Mouse (Mus musculus) Patski (cell line): ENCODE measurements at regions not wholly inside any gene's neighbourhood (a gene's known extent, or its start where the extent isn't known, plus 50 kb on each side); places are given as distances from the start of the nearest gene placed in this dataset.

Experiments
- ATAC-seq: fragments of 100-300 bp; one replicate; pipeline ENCODE4 v1.8.0; 2021
- CTCF ChIA-PET: fragments of 350-600 bp; sonication (Branson Sonifier 250); formaldehyde crosslinking; loops from one replicate; lab custom pipeline; 2022; ENCODE audit warnings: inconsistent platforms; lab: Charles Lee
- POLR2A ChIA-PET: fragments of 350-600 bp; sonication (Branson Sonifier 250); formaldehyde crosslinking; loops from one replicate; lab custom pipeline; 2022; ENCODE audit warnings: antibody characterized with exemption, inconsistent platforms; lab: Charles Lee
- DNase-seq: peaks from one replicate; pipeline ENCODE4 v3.0.0-alpha.2; 2011; ENCODE audit warnings: low read depth, low spot score
- H3K27me3 ChIP-seq: fragments of 371-371 bp; one replicate; pipeline ENCODE4 v1.5.1; 2021
- CTCF ChIP-seq: fragments of 100-300 bp; IDR thresholded peaks from one replicate; pipeline ENCODE4 v1.5.1; 2021
- in situ Hi-C: fragments of 300-500 bp; cut with MboI; formaldehyde crosslinking; loops from 3 replicates; pipeline ENCODE4 v1.11.1; 2018; ENCODE audit warnings: low pct_unique_long_range_greater_than_20kb, mixed read lengths

DNA sequence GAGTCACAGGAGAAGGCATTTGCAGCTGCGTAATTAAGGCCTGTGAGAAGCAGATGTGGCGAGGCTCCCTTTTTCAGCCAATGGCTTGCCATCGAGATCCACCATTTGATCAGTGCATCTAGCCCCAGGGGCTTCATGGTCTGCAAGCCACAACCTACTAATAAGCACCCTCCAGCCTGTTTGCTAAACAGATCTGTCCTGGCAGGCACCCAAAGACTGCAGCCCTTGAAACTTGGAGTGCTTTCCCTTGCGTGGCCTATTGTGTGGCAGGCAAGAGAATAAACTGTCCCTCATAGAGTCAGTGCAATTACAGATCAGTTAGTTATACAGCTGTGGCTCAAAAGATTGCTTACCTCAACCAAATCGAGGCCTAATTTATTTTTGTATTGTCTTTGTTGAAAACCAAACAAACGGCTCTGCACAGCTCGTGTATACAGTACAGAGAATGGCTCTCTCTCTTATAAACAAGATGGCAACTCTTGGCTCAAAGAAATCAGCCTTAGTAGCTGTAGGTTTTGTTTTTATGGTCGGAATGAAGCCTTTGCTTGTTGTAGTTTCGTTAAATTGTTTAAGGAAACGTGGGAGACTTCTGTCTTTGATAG is 195.9 kb upstream of the Satb2 start:
- in situ Hi-C loops, result no loop called here
- no peak for TF ChIP-seq CTCF
- ChIA-PET POLR2A (no interaction called here), CTCF (no interaction called here)
- DNase-seq (peak; percentile 43), ATAC-seq (peak; percentile 12)
- H3K27me3 ChIP-seq, result peaks cover 17% of the 10 kb centered on the region

DNA sequence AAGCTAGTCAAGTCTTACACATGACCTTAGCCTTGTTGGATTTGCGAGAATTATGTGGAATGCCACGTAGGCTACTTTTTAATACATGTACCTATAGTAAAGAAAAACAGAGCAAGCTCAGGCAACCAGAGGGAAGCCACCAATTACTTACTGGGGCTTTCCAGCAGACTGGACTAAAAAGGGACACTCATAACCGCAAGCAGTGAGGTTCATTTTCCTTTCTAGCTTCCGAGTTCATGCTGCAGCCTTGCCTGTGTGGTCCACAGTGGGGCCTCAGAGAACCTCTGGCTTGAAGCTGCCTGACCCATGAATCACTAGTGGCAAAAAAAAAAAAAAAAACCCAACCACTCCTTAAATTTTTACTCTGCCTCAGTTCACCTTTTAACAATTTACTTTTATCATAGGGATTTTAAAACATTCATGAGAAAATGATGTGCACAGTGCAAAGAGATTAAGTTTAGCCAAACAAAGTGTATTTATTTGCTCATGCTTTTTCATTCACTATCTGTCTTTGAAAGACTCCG is 188.6 kb upstream of the 1700066M21Rik start:
- in situ Hi-C loops, result no loop called here
- TF ChIP-seq CTCF, result no peak
- no peak for ATAC-seq
- CTCF ChIA-PET, result no interaction called here
- POLR2A ChIA-PET, result interaction anchor here (0.7 kb wide), 1 partner anchor 408 kb away, joined by 5 read pairs; no protein-coding TSS in a partner anchor
- H3K27me3 ChIP-seq, result peaks cover 27% of the 10 kb centered on the region
- DNase-seq, result no peak

DNA sequence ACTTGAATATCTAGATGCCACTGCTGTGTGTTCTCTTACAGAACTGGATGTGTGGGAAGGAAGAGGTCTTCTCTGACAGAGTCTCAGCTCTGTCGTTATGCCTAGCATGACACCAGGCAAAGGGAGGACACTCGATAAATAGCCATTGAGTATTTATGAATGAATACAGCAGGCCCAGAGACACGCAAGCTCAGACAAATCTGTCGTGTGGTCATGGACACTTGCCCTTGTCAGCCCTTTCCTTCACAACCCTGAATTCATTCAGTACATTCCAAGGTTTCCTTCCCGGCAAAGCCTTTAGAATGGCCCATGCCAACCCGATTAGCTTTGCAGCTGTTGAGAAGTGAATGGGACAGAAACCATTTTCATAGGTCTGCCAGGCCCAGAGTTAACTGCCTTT is 176.1 kb upstream of the 1700066M21Rik start:
- DNase-seq, result no peak
- peaks cover 19% of the 10 kb centered on the region for H3K27me3 ChIP-seq
- TF ChIP-seq CTCF, result no peak
- POLR2A ChIA-PET, result interaction anchor here (0.6 kb wide), 1 partner anchor 19 kb away, joined by 3 read pairs; no protein-coding TSS in a partner anchor
- CTCF ChIA-PET, result no interaction called here
- in situ Hi-C loops, result loop anchor here (5.0 kb wide), 1 partner anchor 1314 kb away; no protein-coding TSS in a partner anchor
- ATAC-seq, result no peak

DNA sequence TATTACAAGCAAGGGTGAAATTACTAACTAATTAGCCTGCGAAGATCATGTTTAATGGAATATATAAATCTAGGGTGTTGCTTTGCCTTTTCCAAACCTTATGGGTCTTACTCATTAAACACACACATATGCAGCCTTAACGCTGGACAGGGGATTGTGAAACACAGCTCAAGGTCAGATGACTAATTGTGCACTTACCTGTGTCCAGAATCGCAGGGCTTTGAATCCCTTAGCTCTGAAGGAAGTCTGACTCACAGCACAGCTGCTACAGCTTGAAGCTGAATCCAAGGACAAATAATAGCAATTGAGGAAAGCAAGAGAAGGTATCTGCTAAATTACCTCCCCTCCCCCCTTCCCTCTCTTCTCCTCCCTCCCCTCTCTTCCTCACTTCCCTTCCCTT is 173.1 kb upstream of the 1700066M21Rik start:
- POLR2A ChIA-PET, result no interaction called here
- CTCF ChIA-PET, result interaction anchor here (0.9 kb wide), 1 partner anchor 1954 kb away, joined by 4 read pairs; no protein-coding TSS in a partner anchor
- DNase-seq (no peak), ATAC-seq (no peak)
- in situ Hi-C loops, result loop anchor here (5.0 kb wide), 1 partner anchor 1317 kb away; no protein-coding TSS in a partner anchor
- no peak for TF ChIP-seq CTCF
- peaks cover 24% of the 10 kb centered on the region for H3K27me3 ChIP-seq

DNA sequence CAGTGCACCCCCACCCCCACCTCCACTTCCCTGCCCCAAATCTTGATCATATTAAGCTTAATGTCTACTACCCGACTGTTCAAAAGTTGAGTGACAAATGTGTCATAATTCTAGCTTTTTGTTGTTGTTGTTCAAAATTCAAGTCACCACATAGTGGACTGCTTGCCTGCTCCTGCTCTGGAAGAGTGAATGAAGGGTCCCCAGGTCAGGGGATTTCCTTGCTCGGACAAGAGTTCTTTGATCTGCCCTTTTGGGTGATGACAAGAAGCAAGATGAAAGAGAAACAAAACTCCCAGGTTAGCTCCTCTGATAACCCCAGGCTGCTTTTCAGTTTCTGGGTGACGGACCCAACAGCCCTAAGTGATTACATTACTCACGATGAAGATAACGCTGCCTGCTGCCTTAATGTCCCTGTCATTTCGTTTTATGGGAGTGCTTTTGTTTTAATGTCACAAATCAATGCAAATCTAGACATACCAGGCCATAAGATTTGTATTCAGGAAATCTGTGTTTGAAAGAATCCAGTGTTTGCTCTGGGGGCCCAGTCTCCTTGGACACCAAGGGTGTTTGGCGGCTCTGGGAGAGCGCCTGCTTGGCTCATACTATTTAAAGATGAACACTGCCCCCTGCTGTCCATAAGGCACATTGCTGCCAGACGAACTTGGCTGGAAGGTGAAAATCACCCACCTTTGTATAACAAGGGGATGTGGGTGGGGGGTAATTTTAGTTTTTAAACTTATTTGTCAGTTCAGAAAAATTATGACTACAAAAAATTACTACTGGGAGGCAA is 172.0 kb upstream of the 1700066M21Rik start:
- ChIA-PET CTCF (no interaction called here), POLR2A (interaction anchor here (0.7 kb wide), 1 partner anchor 204 kb away, joined by 3 read pairs; no protein-coding TSS in a partner anchor)
- peaks cover 20% of the 10 kb centered on the region for H3K27me3 ChIP-seq
- TF ChIP-seq CTCF, result peak; percentile 90
- DNase-seq (no peak), ATAC-seq (peak; percentile 65)
- in situ Hi-C loops, result no loop called here

DNA sequence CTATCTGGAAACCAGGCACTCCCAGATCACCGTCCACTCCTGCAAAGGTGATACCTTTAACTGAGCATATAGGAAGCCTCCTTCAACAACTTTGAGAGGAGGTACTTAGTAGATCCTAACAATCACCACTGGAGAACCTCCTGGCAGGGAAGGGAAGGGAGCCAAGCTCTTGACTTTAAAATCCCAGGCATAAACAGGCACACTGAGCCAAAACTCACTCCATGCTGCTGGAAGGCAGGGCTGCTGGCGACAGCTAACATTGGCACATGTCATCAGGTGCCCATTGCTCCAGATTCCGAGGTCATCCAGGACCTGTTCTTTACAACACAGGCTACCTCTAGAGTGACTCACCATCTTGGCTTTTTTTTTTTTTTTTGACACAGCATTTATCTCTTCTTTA is 170.9 kb upstream of the 1700066M21Rik start:
- ChIA-PET CTCF (no interaction called here), POLR2A (no interaction called here)
- DNase-seq (no peak), ATAC-seq (no peak)
- no peak for TF ChIP-seq CTCF
- peaks cover 25% of the 10 kb centered on the region for H3K27me3 ChIP-seq
- in situ Hi-C loops, result no loop called here

DNA sequence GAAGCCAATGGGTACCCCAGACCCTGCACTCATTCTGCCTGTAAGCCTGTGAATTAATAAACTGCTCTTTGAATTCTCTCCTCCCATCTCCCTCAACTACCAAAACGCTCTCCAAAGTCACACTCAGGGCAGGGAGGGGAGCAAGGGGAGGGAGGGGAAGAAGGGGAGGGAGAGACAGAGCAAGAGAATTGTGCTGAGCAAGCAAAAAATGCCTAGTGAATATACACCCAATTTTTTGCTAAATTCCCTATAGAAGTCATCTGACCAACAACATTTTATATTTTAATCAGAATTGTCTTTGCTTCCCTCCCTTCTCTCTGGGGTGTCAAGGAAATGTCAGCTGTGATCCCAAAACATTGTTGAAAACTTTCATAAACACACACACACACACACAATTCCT is 170.5 kb upstream of the 1700066M21Rik start:
- ATAC-seq, result no peak
- no peak for DNase-seq
- POLR2A ChIA-PET, result no interaction called here
- in situ Hi-C loops, result no loop called here
- peaks cover 25% of the 10 kb centered on the region for H3K27me3 ChIP-seq
- no peak for TF ChIP-seq CTCF
- CTCF ChIA-PET, result no interaction called here

DNA sequence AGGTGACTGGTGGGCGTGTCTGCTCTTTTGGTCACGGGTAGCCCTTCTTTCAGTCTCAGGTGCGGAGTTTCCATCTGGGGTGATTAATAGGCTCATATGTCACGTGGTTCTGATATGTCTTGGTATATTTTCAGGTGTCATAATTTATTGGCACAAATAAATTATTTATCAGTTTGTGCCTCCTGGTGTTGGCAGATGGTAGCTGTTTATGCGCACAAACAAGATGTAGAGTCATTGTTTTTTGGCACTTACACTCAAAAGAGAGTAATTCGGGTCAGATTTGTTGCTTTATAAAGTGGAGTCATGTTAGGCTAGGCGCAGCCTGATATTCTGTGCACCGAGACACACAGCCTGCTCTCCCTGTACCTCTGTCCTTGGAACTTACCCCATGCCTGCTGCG is 169.0 kb upstream of the 1700066M21Rik start:
- TF ChIP-seq CTCF, result no peak
- in situ Hi-C loops, result no loop called here
- DNase-seq, result no peak
- POLR2A ChIA-PET, result no interaction called here
- ATAC-seq, result no peak
- CTCF ChIA-PET, result interaction anchor here (0.8 kb wide), 1 partner anchor 8 kb away, joined by 3 read pairs; no protein-coding TSS in a partner anchor
- H3K27me3 ChIP-seq, result peaks cover 20% of the 10 kb centered on the region

DNA sequence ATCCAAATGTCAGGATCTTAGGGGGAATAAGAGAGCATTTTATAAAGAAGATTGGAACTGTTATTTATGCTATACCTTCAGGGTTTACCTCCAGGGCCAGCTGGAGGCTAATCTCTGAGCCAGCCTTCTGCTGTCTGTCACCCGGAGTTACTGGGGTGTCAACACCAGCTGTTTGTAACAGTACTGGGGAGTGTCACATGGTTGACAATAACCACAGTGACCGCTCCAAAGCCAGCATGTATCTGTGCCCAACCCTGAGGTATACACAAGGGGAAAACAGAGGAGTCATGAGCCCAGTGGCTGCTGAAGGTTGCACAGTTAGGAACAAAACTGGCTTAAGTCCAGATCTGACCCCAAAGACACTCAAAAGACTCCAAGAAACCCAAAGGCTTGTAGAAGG is 168.1 kb upstream of the 1700066M21Rik start:
- ChIA-PET CTCF (no interaction called here), POLR2A (no interaction called here)
- in situ Hi-C loops, result no loop called here
- ATAC-seq (no peak), DNase-seq (no peak)
- no peak for TF ChIP-seq CTCF
- peaks cover 19% of the 10 kb centered on the region for H3K27me3 ChIP-seq

DNA sequence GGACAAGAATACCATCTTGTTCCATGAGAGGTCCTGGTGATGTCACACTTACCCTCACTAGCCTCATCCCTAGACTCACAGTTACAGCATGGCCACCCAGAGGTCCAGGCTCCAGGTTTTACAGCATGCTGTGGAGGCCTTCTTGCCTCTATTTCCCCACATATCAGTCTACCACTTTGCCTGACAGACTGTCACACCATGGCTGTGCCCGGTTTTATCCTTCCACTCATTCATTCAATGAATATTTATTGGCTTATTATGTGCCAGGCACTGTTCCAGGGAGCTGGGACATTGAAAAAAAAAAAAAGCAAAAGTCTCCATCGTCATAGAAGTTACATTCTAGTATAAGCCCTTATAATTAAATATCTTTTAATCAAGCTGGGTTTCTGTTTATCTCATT is 166.4 kb upstream of the 1700066M21Rik start:
- CTCF ChIA-PET, result no interaction called here
- in situ Hi-C loops, result no loop called here
- no peak for TF ChIP-seq CTCF
- no peak for DNase-seq
- POLR2A ChIA-PET, result no interaction called here
- peaks cover 31% of the 10 kb centered on the region for H3K27me3 ChIP-seq
- no peak for ATAC-seq

DNA sequence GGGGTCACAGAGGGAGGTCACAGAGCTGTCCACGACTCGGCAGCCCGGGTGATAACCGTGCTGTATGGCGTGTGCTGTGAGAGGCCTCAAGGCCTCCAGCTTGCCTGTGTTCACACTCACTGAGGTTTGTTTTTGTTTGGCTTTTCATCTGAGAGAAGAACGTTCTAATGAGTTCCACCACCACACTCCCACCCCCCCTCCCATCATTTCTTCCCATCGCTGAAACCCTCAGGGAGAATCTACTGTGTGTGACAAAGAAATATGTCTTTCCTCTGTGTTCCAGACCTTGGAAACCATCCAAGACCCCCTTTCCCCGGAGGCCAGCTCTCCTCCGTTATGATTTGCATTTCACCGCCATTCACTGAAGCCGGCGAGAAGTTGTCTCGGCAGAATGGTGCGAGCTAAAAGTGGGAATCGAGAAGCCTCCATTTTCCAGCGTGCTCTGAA is 164.0 kb upstream of the 1700066M21Rik start:
- no peak for TF ChIP-seq CTCF
- DNase-seq, result no peak
- ATAC-seq, result no peak

More for the DNA sequence above, 164.0 kb upstream of the 1700066M21Rik start:
- H3K27me3 ChIP-seq, result peaks cover 24% of the 10 kb centered on the region
- ChIA-PET POLR2A (no interaction called here), CTCF (no interaction called here)
- in situ Hi-C loops, result no loop called here
